Comparison of ENCODE assay signal across 7 mouse cellular contexts in genomic region chr13:113265257-113265656, GRCm38 (mm10). TPM values are rescaled to one million over a fixed set of nuclear protein-coding genes. Genes with fewer than 3 reads are reported as not detected.
A peak's percentile ranks its signal among the peaks of the same experiment; 100 is the strongest.
DNase-seq lines count a peak whose midpoint lies in the region; ATAC-seq and TF ChIP-seq lines count a peak whose summit lies in the region.

No protein-coding gene starts in this region.

- ATAC-seq in intestine, embryonic 14.5 days (replicated peaks; ENCODE audit: low FRiP score, low TSS enrichment, low read depth), result no peak
- ATAC-seq in intestine, embryonic 16.5 days, result no peak
- no peak for ATAC-seq in liver, embryonic 14.5 days (ENCODE audit: insufficient read depth)

- peak; percentile 87 for DNase-seq in intestine, embryonic 14.5 days (ENCODE audit: low spot score)
- DNase-seq in CH12.LX (ENCODE audit: extremely low read depth) (peak; percentile 43), adipocyte (ENCODE audit: low spot score) (peak; percentile 69)
- peak; percentile 5 for DNase-seq in gonadal fat pad, adult 2 months (ENCODE audit: low read depth)
- DNase-seq in liver, embryonic 14.5 days (ENCODE audit: low read depth in 3 of 3, low spot score in 3 of 3), result no peak
- DNase-seq in testis, postnatal 10 days (ENCODE audit: low spot score), result peak; percentile 72

- no peaks in the 10 kb centered on the region for H3K4me1 ChIP-seq in intestine, embryonic 14.5 days (replicated peaks; ENCODE audit: control insufficient read depth, insufficient read depth, low read length)
- H3K4me1 ChIP-seq in intestine, embryonic 16.5 days (ENCODE audit: control insufficient read depth, insufficient read depth, low read length), result no peaks in the 10 kb centered on the region; the same call in 1 of the 2 replicates
- H3K4me1 ChIP-seq in CH12.LX (ENCODE audit: control insufficient read depth in 1 of 2, insufficient read depth in 2 of 2), result peaks cover 0 to 3% of the 10 kb centered on the region in 2 experiments; a peak in 2 of 4 replicates
- H3K4me1 ChIP-seq in liver, embryonic 14.5 days (replicated peaks; ENCODE audit: control insufficient read depth in 2 of 2, insufficient read depth in 2 of 2, low read length in 1 of 2), result no peaks in the 10 kb centered on the region

- no peak overlapping the region for H3K4me3 ChIP-seq in intestine, embryonic 14.5 days (ENCODE audit: low read depth, low read length)
- no peak overlapping the region for H3K4me3 ChIP-seq in intestine, embryonic 16.5 days (ENCODE audit: low read length)
- H3K4me3 ChIP-seq in CH12.LX (replicated peaks in 1 of 3; ENCODE audit: low read depth in 2 of 3, low read length in 2 of 3, poor library complexity in 1 of 3), result no peak overlapping the region
- H3K4me3 ChIP-seq in liver, embryonic 14.5 days (ENCODE audit: insufficient read depth in 1 of 2, low read depth in 2 of 2, low read length in 2 of 2), result no peak overlapping the region

- H3K27ac ChIP-seq in intestine, embryonic 14.5 days (ENCODE audit: low read depth), result no peak overlapping the region
- no peak overlapping the region for H3K27ac ChIP-seq in intestine, embryonic 16.5 days (ENCODE audit: low read length)
- no peak overlapping the region for H3K27ac ChIP-seq in CH12.LX (ENCODE audit: insufficient read depth, low read depth)
- H3K27ac ChIP-seq in liver, embryonic 14.5 days, result no peak overlapping the region

- no peak for TF ChIP-seq POLR2A in CH12.LX (IDR thresholded peaks at IDR 0.05; ENCODE audit: low read depth, low read length)

- no peaks in the 10 kb centered on the region for H3K36me3 ChIP-seq in intestine, embryonic 14.5 days (ENCODE audit: control insufficient read depth, insufficient read depth, low read length)
- H3K36me3 ChIP-seq in intestine, embryonic 16.5 days (ENCODE audit: control insufficient read depth, insufficient read depth, low read length), result no peaks in the 10 kb centered on the region
- no peaks in the 10 kb centered on the region for H3K36me3 ChIP-seq in CH12.LX (replicated peaks in 1 of 2; ENCODE audit: control insufficient read depth in 1 of 2, insufficient read depth in 1 of 2, low read length in 1 of 2)
- H3K36me3 ChIP-seq in liver, embryonic 14.5 days (replicated peaks; ENCODE audit: control insufficient read depth, insufficient read depth, low read depth), result no peaks in the 10 kb centered on the region

- TF ChIP-seq EP300 in CH12.LX (IDR thresholded peaks at IDR 0.05; ENCODE audit: low read length), result no peak
- no peak for TF ChIP-seq EP300 in liver, embryonic 14.5 days (IDR thresholded peaks at IDR 0.05; ENCODE audit: low read depth)

- dilution Hi-C loops in CH12.LX (cut with MboI; ENCODE audit: extremely low pct_ligation_motif_present, extremely low pct_unique_long_range_greater_than_20kb, low sequenced_read_pairs), result no loop called here

- no peak overlapping the region for H3K4me2 ChIP-seq in intestine, embryonic 14.5 days (ENCODE audit: low read length)
- no peak overlapping the region for H3K4me2 ChIP-seq in intestine, embryonic 16.5 days (ENCODE audit: low read depth, low read length)
- peak overlapping the region; percentile 41; the same call in 1 of the 2 replicates for H3K4me2 ChIP-seq in CH12.LX (ENCODE audit: insufficient read depth, low read depth, poor library complexity, severe bottlenecking)
- no peak overlapping the region for H3K4me2 ChIP-seq in liver, embryonic 14.5 days (ENCODE audit: low read depth)

- H3K9me3 ChIP-seq in intestine, embryonic 14.5 days (ENCODE audit: control insufficient read depth, low read length), result no peaks in the 10 kb centered on the region
- H3K9me3 ChIP-seq in intestine, embryonic 16.5 days (ENCODE audit: control insufficient read depth, low read length), result no peaks in the 10 kb centered on the region
- H3K9me3 ChIP-seq in CH12.LX (replicated peaks; ENCODE audit: low read length), result no peaks in the 10 kb centered on the region
- no peaks in the 10 kb centered on the region for H3K9me3 ChIP-seq in liver, embryonic 14.5 days (ENCODE audit: control insufficient read depth, low read length)

- peak in 1 of 2 experiments; percentile 77; a peak in 2 of 4 replicates for TF ChIP-seq CTCF in CH12.LX (conservative IDR thresholded peaks at IDR 0.05 in 1 of 2, IDR thresholded peaks at IDR 0.05 in 1 of 2; ENCODE audit: low read depth in 2 of 2, low read length in 2 of 2)
- TF ChIP-seq CTCF in liver, embryonic 14.5 days (IDR thresholded peaks at IDR 0.05; ENCODE audit: low read depth), result peak; percentile 42

- no peaks in the 10 kb centered on the region for H3K27me3 ChIP-seq in intestine, embryonic 14.5 days (replicated peaks; ENCODE audit: control insufficient read depth, insufficient read depth, low read length)
- no peaks in the 10 kb centered on the region for H3K27me3 ChIP-seq in intestine, embryonic 16.5 days (replicated peaks; ENCODE audit: control insufficient read depth, insufficient read depth, low read length)
- H3K27me3 ChIP-seq in CH12.LX (replicated peaks), result no peaks in the 10 kb centered on the region
- no peaks in the 10 kb centered on the region for H3K27me3 ChIP-seq in liver, embryonic 14.5 days (ENCODE audit: control insufficient read depth, insufficient read depth, low read length)

- in situ Hi-C loops in CH12.LX (cut with MboI; ENCODE audit: low pct_ligation_motif_present, low pct_unique_long_range_greater_than_20kb, low sequenced_read_pairs), result loop anchor here (10.0 kb wide), 1 partner anchor 220 kb away; the partner anchor contains the start of gene Gpx8

- no peak overlapping the region for H3K9ac ChIP-seq in intestine, embryonic 14.5 days (ENCODE audit: low read length)
- no peak overlapping the region for H3K9ac ChIP-seq in intestine, embryonic 16.5 days (ENCODE audit: low read depth, low read length)
- no peak overlapping the region for H3K9ac ChIP-seq in CH12.LX (ENCODE audit: insufficient read depth, low read depth)
- no peak overlapping the region for H3K9ac ChIP-seq in liver, embryonic 14.5 days (replicated peaks)

- TF ChIP-seq RAD21 in CH12.LX (IDR thresholded peaks at IDR 0.05; ENCODE audit: low read depth, low read length), result peak; percentile 76

- 25% methylated on average over 13 of the region's 13 CpGs for WGBS in intestine, embryonic 14.5 days
- WGBS in intestine, embryonic 16.5 days, result 23% methylated on average over 13 of the region's 13 CpGs
- 18% methylated on average over 13 of the region's 13 CpGs for WGBS in liver, embryonic 14.5 days (ENCODE audit: insufficient replicate concordance)

- H3K79me2 ChIP-seq in CH12.LX (replicated peaks; ENCODE audit: control insufficient read depth, extremely low read depth, insufficient read depth, poor library complexity, severe bottlenecking), result no peaks in the 10 kb centered on the region

TF ChIP-seq in CH12.LX, 34 proteins besides CTCF, POLR2A, EP300 and RAD21:
- TF ChIP-seq SMC3 (IDR thresholded peaks at IDR 0.05; ENCODE audit: low read depth, low read length) (peak; percentile 68), ZC3H11A (IDR thresholded peaks at IDR 0.05; ENCODE audit: low read depth, low read length) (0 out of 2 replicates have a peak, but pooled peaks have one; percentile 15), BHLHE40 (IDR thresholded peaks at IDR 0.05; ENCODE audit: low read depth, low read length) (no peak), ZKSCAN1 (IDR thresholded peaks at IDR 0.05; ENCODE audit: borderline replicate concordance, low read depth, low read length) (no peak)

RNA-seq across cellular contexts. Expression of gene BC067074, which starts 27.7 kb away (rescaled TPM):
- polyA plus RNA-seq in intestine, embryonic 14.5 days (2014; fragmentation: Nextera tagmentation; extraction: Ambion mirVana), result 4.2 and 4.9 TPM in 2 replicates
- polyA plus RNA-seq in intestine, embryonic 16.5 days (2015; fragmentation: Nextera tagmentation; extraction: Ambion mirVana), result 1.8 and 2.0 TPM in 2 replicates
- total RNA-seq in CH12.LX (2012; rRNA removed) (not detected in 2 replicates), CH12.LX (2014; rRNA removed) (not detected in 2 replicates)
- polyA plus RNA-seq in CH12.LX (2012; ENCODE audit: insufficient read length, low read depth), result 0.65 and 0.93 TPM in 2 replicates
- polyA plus RNA-seq in gonadal fat pad, adult 2 months (2012; rRNA removed), result 2.4 and 3.1 TPM in 2 replicates
- polyA plus RNA-seq in liver, embryonic 14.5 days (2012; rRNA removed), result 0.20 and 0.24 TPM in 2 replicates
- polyA plus RNA-seq in liver, embryonic 14.5 days (2014; fragmentation: Nextera tagmentation; extraction: Ambion mirVana), result 0.08 and 0.10 TPM in 2 replicates

RNA-seq across cellular contexts. Expression of gene Gzmk, which starts 39.5 kb away (rescaled TPM):
- 0.13 TPM in 1 of 2 replicates, not detected in the other for polyA plus RNA-seq in intestine, embryonic 14.5 days (2014; fragmentation: Nextera tagmentation; extraction: Ambion mirVana)
- not detected in 2 replicates for polyA plus RNA-seq in intestine, embryonic 16.5 days (2015; fragmentation: Nextera tagmentation; extraction: Ambion mirVana)
- total RNA-seq in CH12.LX (2012; rRNA removed) (not detected in 2 replicates), CH12.LX (2014; rRNA removed) (not detected in 2 replicates)
- not detected in 2 replicates for polyA plus RNA-seq in CH12.LX (2012; ENCODE audit: insufficient read length, low read depth)
- not detected in 2 replicates for polyA plus RNA-seq in gonadal fat pad, adult 2 months (2012; rRNA removed)
- polyA plus RNA-seq in liver, embryonic 14.5 days (2012; rRNA removed), result not detected in 2 replicates
- polyA plus RNA-seq in liver, embryonic 14.5 days (2014; fragmentation: Nextera tagmentation; extraction: Ambion mirVana), result not detected in 2 replicates

RNA-seq across cellular contexts. Expression of gene Esm1, which starts 55.8 kb away (rescaled TPM):
- polyA plus RNA-seq in intestine, embryonic 14.5 days (2014; fragmentation: Nextera tagmentation; extraction: Ambion mirVana), result 3.7 and 4.4 TPM in 2 replicates
- polyA plus RNA-seq in intestine, embryonic 16.5 days (2015; fragmentation: Nextera tagmentation; extraction: Ambion mirVana), result 3.6 and 4.8 TPM in 2 replicates
- total RNA-seq in CH12.LX (2012; rRNA removed) (0.13 TPM in 1 of 2 replicates, not detected in the other), CH12.LX (2014; rRNA removed) (not detected in 2 replicates)
- polyA plus RNA-seq in CH12.LX (2012; ENCODE audit: insufficient read length, low read depth), result not detected in 2 replicates
- 3.8 and 4.1 TPM in 2 replicates for polyA plus RNA-seq in gonadal fat pad, adult 2 months (2012; rRNA removed)
- 0.35 and 0.36 TPM in 2 replicates for polyA plus RNA-seq in liver, embryonic 14.5 days (2012; rRNA removed)
- polyA plus RNA-seq in liver, embryonic 14.5 days (2014; fragmentation: Nextera tagmentation; extraction: Ambion mirVana), result 0.29 and 0.37 TPM in 2 replicates

Comparison
In these comparisons a context has a peak if more than half of its experiments do, and no peak if none do; other contexts are left out.
1. DNase-seq: peak in intestine, embryonic 14.5 days (single experiment), CH12.LX (single experiment), adipocyte (single experiment), gonadal fat pad, adult 2 months (single experiment) and testis, postnatal 10 days (single experiment); none in liver, embryonic 14.5 days (0 of 3).